Mouse (Mus musculus) myocyte (in vitro differentiated cells): ENCODE results near the gene Ncor2. TPM values are rescaled to one million over a fixed set of nuclear protein-coding genes. Genes with fewer than 3 reads are reported as not detected.

Source experiments
- H3K27me3 ChIP-seq: one replicate; pipeline ENCODE4 v1.6.1; 2011; ENCODE audit not compliant: control insufficient read depth, insufficient read depth, insufficient read length
- H3K36me3 ChIP-seq: one replicate; pipeline ENCODE4 v1.6.1; 2011; ENCODE audit not compliant: control insufficient read depth, insufficient read depth
- H3K4me2 ChIP-seq: one replicate; pipeline ENCODE4 v1.6.1; 2011; ENCODE audit warnings: low read depth, control low read depth
- H3K4me3 ChIP-seq: one replicate; pipeline ENCODE4 v1.5.1; 2011; ENCODE audit warnings: mild to moderate bottlenecking, control low read depth, moderate library complexity
- H3K79me2 ChIP-seq: one replicate; pipeline ENCODE4 v1.6.1; 2011; ENCODE audit not compliant: control insufficient read depth, insufficient read depth
- H3ac ChIP-seq: one replicate; pipeline ENCODE4 v1.6.1; 2011; ENCODE audit not compliant: control insufficient read depth, insufficient read length
- CEBPB ChIP-seq: IDR thresholded peaks from 2 replicates; pipeline ENCODE4 v1.6.1; 2011; ENCODE audit warnings: mild to moderate bottlenecking, moderate library complexity; ENCODE audit not compliant: poor library complexity, insufficient read depth, severe bottlenecking
- E2F4 ChIP-seq: IDR thresholded peaks from one replicate; pipeline ENCODE4 v1.6.1; 2011; ENCODE audit warnings: mild to moderate bottlenecking, control low read depth, moderate library complexity; ENCODE audit not compliant: insufficient read depth
- MAX ChIP-seq: IDR thresholded peaks from one replicate; pipeline ENCODE4 v1.6.1; 2011; ENCODE audit warnings: low read depth, mild to moderate bottlenecking, control low read depth
- MYOD1 ChIP-seq, 3 experiments: IDR thresholded peaks; one replicate each; pipeline ENCODE4 v1.6.1; 2011; ENCODE audit warnings: control low read depth in 2 of 3, low read depth in 2 of 3, mild to moderate bottlenecking in 2 of 3, moderate library complexity in 1 of 3; ENCODE audit not compliant: insufficient read length in 2 of 3, control insufficient read depth in 1 of 3
- MYOG ChIP-seq, 3 experiments: IDR thresholded peaks; one replicate each; pipeline ENCODE4 v1.6.1; 2011; ENCODE audit warnings: control low read depth in 2 of 3, low read depth in 2 of 3, mild to moderate bottlenecking in 2 of 3; ENCODE audit not compliant: insufficient read length in 2 of 3, control insufficient read depth in 1 of 3, insufficient read depth in 1 of 3
- POLR2A ChIP-seq: IDR thresholded peaks from one replicate; pipeline ENCODE4 v1.6.1; 2011; ENCODE audit warnings: low read depth, mild to moderate bottlenecking, control low read depth, moderate library complexity; ENCODE audit not compliant: insufficient read length
- POLR2AphosphoS2 ChIP-seq: IDR thresholded peaks from one replicate; pipeline ENCODE4 v1.6.1; 2011; ENCODE audit warnings: low read depth, control low read depth; ENCODE audit not compliant: insufficient read length
- REST ChIP-seq: IDR thresholded peaks from one replicate; pipeline ENCODE4 v1.6.1; 2011; ENCODE audit warnings: mild to moderate bottlenecking, control low read depth, moderate library complexity; ENCODE audit not compliant: insufficient read depth, insufficient read length
- SRF ChIP-seq: IDR thresholded peaks from one replicate; pipeline ENCODE4 v1.6.1; 2011; ENCODE audit warnings: low read depth; ENCODE audit not compliant: control insufficient read depth, insufficient read length
- TCF12 ChIP-seq: IDR thresholded peaks from one replicate; pipeline ENCODE4 v1.6.1; 2011; ENCODE audit warnings: mild to moderate bottlenecking, control low read depth; ENCODE audit not compliant: poor library complexity, insufficient read depth, severe bottlenecking
- TCF3 ChIP-seq: IDR thresholded peaks from one replicate; pipeline ENCODE4 v1.6.1; 2011; ENCODE audit warnings: low read depth, control low read depth; ENCODE audit not compliant: insufficient read length
- USF1 ChIP-seq: IDR thresholded peaks from one replicate; pipeline ENCODE4 v1.6.1; 2011; ENCODE audit warnings: low read depth, mild to moderate bottlenecking, control low read depth, moderate library complexity
- polyA plus RNA-seq: library from polyadenylated mRNA; unstranded; fragments of >200 nt; fragmentation: generic; extraction: Trizol; gene quantifications from one replicate; pipeline ENCODE4 v1.2.1, GENCODE M21; 2012; ENCODE audit warnings: missing spikeins

The Ncor2 gene
- polyA plus RNA-seq, 1 experiment = 127 TPM

- TF ChIP-seq E2F4 (no peak), POLR2AphosphoS2 (no peak), USF1 (no peak), CEBPB (no peak), REST (no peak), TCF3 (no peak), MYOG (IDR thresholded peaks at IDR 0.05; ENCODE audit: control insufficient read depth in 1 of 3, insufficient read depth in 1 of 3, insufficient read length in 2 of 3, low read depth in 2 of 3) (no peak), POLR2A (no peak), MYOD1 (IDR thresholded peaks at IDR 0.05; ENCODE audit: control insufficient read depth in 1 of 3, insufficient read length in 2 of 3, low read depth in 2 of 3) (no peak), SRF (no peak), MAX (no peak), TCF12 (no peak)
- Histone ChIP-seq H3K4me3 (no peak overlapping the region), H3K27me3 (no peaks in the 10 kb centered on the region)
These were observed 45.4 kb downstream of the Ncor2 start for GRCm38 (mm10) chr5:125133651-125134050.

GRCm38 (mm10) chr5:125132566-125133260 lies 46.3 kb downstream of the Ncor2 start:
- TF ChIP-seq SRF = no peak
- no peak for TF ChIP-seq USF1
- TF ChIP-seq TCF3 = no peak
- no peak for TF ChIP-seq POLR2AphosphoS2
- TF ChIP-seq CEBPB = no peak
- TF ChIP-seq POLR2A = no peak
- no peak for TF ChIP-seq REST
- Histone ChIP-seq H3K36me3 (no peaks in the 10 kb centered on the region), H3K4me2 (no peak overlapping the region), H3K27me3 (no peaks in the 10 kb centered on the region), H3ac (no peak overlapping the region), H3K4me3 (no peak overlapping the region), H3K79me2 (peaks cover 95% of the 10 kb centered on the region)

More at GRCm38 (mm10) chr5:125133651-125134050, 45.4 kb downstream of the Ncor2 start:
- Histone ChIP-seq H3K36me3 (no peaks in the 10 kb centered on the region), H3K4me2 (no peak overlapping the region), H3ac (no peak overlapping the region), H3K79me2 (peaks cover 95% of the 10 kb centered on the region)

DNA sequence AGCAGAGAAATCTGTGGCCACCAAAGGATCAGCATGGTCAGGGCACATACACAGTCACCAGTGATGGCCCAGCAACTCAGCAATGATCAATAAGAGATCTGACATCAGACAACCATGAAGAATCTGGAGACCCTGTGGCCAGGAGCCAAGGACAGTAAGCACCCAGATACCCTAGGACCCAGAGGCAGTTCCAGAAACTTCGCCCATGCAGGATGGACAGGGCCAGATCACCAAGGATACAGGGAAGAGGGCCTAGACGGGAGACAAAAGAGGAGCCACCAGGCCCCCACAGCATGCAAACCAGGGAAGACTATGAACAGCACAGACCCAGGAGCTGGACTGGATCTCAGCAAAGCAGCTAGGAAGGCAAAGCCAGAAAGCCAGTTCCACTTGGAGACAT lies 47.0 kb downstream of the Ncor2 start:
- Histone ChIP-seq H3ac (no peak overlapping the region), H3K4me3 (no peak overlapping the region), H3K4me2 (no peak overlapping the region), H3K36me3 (no peaks in the 10 kb centered on the region), H3K27me3 (no peaks in the 10 kb centered on the region), H3K79me2 (peaks cover 95% of the 10 kb centered on the region)
- no peak for TF ChIP-seq MYOG (IDR thresholded peaks at IDR 0.05; ENCODE audit: control insufficient read depth in 1 of 3, insufficient read depth in 1 of 3, insufficient read length in 2 of 3, low read depth in 2 of 3)
- TF ChIP-seq POLR2A = no peak
- no peak for TF ChIP-seq TCF12
- no peak for TF ChIP-seq REST
- TF ChIP-seq MAX = no peak
- TF ChIP-seq SRF = no peak
- no peak for TF ChIP-seq USF1
- no peak for TF ChIP-seq TCF3
- TF ChIP-seq MYOD1 (IDR thresholded peaks at IDR 0.05; ENCODE audit: control insufficient read depth in 1 of 3, insufficient read length in 2 of 3, low read depth in 2 of 3) = no peak
- TF ChIP-seq E2F4 = no peak
- no peak for TF ChIP-seq CEBPB
- no peak for TF ChIP-seq POLR2AphosphoS2

DNA sequence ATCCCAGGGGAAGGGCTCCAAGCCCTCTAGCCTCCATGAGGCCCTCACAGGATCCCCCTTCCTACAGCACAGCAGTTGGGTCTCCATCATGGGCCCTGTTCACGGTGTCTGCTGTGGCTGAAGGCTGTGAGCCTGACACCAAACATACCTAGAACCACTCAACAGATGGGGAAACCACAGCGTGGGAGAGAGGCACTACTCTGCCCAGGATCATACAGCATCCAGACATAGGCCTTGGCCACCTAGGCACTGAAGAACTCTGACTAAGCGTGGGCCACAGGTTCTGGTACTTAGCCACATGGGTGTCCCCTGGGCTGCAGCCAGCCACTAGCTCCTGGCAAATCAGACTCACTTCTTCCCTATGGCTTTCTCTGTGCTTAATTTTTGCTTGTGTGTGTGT lies 48.6 kb downstream of the Ncor2 start:
- H3K79me2 ChIP-seq = peaks cover 95% of the 10 kb centered on the region
- H3K36me3 ChIP-seq = no peaks in the 10 kb centered on the region
- no peak overlapping the region for H3ac ChIP-seq
- no peak for TF ChIP-seq E2F4
- TF ChIP-seq MAX = no peak
- no peak for TF ChIP-seq POLR2A
- no peak for TF ChIP-seq CEBPB
- no peak for TF ChIP-seq TCF3
- TF ChIP-seq MYOG (IDR thresholded peaks at IDR 0.05; ENCODE audit: control insufficient read depth in 1 of 3, insufficient read depth in 1 of 3, insufficient read length in 2 of 3, low read depth in 2 of 3) = no peak
- no peak for TF ChIP-seq SRF
- no peak for TF ChIP-seq POLR2AphosphoS2
- no peak for TF ChIP-seq MYOD1 (IDR thresholded peaks at IDR 0.05; ENCODE audit: control insufficient read depth in 1 of 3, insufficient read length in 2 of 3, low read depth in 2 of 3)
- TF ChIP-seq USF1 = no peak
- TF ChIP-seq TCF12 = no peak
- no peak for TF ChIP-seq REST
- H3K27me3 ChIP-seq = no peaks in the 10 kb centered on the region
- H3K4me3 ChIP-seq = no peak overlapping the region
- H3K4me2 ChIP-seq = no peak overlapping the region
